Mouse (Mus musculus) subcutaneous adipose tissue, adult 2 months (tissue): ENCODE results near the gene Slc29a2. TPM values are rescaled to one million over a fixed set of nuclear protein-coding genes. Genes with fewer than 3 reads are reported as not detected.

Source experiments
- polyA plus RNA-seq: library from polyadenylated mRNA; depleted of rRNA; stranded (reverse); fragments of >200 nt; gene quantifications from 2 replicates; pipeline ENCODE4 v1.2.3, GENCODE M21; 2012; ENCODE audit warnings: low replicate concordance; rRNA removed

Slc29a2 gene
- polyA plus RNA-seq = 6.3 and 23.7 TPM in 2 replicates

DNA sequence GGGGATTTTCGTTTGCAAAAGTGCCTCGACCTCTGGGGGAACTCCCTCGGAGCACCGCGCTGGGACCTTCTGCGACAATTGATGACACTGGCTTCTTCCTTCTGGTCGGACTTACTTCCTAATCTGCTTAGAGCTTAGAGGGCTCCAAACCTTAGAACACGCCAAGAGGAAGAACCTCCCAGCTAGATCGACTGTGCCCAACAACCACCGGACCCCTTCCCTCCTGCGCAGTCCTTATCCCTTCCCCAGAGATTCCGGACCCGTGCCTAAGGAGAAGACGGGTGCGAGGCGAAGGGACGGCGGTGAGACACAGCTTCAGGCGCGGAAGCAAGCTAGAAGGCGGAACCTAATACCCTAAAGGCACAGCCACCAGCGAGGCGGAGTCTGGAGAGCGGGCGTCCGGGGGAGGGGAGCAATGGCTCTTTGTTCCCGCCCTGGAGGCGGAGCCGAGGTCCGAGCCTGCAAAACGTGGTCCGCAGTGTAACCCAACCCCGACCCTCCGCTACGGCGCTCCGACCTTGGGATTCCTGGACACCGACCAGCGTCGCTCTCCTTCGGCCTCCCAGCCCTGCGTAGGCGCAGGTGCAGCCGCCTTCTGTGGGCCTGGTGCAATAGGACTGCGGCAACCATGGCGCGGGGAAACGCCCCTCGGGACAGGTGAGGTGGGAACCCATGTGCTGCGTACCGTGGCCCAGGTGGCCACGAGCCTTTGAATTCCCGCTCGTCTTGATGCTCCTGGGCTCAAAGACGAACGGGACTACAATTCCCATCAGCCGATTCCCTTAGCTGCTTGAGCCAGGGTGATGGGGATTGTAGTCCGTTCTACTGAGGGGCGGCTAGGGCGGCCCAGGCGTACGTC is at the start of gene Slc29a2:
Gene Slc29a2 (plus strand): TSS at position 240 of the 859 bp plus-strand sequence.

DNA sequence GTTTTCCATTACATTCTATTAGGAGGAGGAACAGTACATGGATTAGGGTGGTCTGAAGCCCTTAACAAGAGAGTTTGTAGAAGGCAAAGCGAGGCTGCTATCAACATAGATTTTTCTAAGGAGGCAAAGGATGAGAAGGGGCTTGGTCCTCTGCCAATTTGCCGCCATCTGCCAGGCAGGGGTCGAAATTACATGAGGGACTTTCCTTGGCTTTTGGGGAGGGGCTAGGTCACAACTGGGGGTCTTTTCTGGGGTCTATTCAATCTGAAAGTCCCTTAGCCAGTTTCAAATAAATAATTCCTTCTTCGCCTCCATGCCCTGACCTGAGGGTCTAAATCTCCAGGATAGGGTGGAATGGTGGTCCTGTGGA is 33.4 kb upstream of the Slc29a2 start, which contains the start of gene Npas4:
Gene Npas4 (minus strand): TSS at position 61 of the 370 bp plus-strand sequence.

DNA sequence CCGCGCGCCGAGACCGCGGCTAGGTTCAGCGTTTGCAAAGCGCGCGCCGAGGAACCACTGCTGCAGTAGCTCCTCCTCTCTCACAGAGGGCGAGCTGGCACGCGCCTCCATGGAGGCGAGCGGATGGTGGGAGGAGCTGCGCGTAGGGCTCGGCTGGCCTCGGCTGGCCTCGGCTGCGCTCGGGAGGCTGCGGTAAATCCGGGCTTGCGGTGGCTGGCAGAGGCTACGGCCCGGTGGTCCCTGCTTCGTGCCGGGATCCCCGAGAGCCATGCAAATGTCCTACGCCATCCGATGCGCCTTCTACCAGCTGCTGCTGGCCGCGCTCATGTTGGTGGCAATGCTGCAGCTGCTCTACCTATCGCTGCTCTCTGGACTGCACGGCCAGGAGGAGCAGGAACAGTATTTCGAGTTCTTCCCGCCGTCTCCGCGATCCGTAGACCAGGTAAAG is 15.1 kb downstream of the Slc29a2 start, which contains the start of the genes B4gat1 and AC124502.3:
Gene B4gat1 (plus strand): TSS at position 118 of the 448 bp plus-strand sequence.
Gene AC124502.3 (plus strand): TSS at position 183 of the 448 bp plus-strand sequence.

DNA sequence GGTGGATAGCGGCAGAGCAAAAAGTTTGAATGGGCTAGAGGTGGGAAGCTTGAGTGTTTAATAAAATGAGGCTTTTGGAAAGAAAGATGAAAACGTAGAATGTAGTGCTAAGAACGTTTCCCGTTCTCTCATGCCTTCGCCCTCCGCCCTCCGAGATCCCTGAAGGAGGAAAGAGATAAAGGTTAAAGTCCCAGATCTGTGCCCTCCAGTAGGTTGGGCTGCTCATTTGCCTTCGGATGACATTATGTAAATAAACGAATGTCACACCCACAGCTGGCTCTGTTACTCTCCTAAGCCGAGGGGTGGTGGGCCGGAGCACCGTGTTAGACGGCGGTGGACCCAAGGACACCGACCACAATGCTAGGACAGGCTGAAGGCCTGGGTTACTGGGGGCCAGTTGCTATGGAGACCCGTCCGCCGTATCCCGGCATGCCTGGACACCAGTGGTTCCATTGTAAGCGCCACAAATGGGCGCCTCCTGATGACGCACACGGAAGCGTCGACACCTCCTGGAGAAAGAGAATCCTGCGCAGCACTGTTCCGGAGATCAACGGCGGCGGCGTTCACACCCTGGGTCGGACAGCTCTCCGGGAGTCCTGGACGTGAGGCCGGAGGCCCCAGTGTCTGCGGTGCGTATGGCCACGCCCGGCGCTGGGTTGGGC is 17.3 kb downstream of the Slc29a2 start, which contains the start of gene Brms1:
Gene Brms1 (plus strand): TSS at position 493 of the 662 bp plus-strand sequence.

DNA sequence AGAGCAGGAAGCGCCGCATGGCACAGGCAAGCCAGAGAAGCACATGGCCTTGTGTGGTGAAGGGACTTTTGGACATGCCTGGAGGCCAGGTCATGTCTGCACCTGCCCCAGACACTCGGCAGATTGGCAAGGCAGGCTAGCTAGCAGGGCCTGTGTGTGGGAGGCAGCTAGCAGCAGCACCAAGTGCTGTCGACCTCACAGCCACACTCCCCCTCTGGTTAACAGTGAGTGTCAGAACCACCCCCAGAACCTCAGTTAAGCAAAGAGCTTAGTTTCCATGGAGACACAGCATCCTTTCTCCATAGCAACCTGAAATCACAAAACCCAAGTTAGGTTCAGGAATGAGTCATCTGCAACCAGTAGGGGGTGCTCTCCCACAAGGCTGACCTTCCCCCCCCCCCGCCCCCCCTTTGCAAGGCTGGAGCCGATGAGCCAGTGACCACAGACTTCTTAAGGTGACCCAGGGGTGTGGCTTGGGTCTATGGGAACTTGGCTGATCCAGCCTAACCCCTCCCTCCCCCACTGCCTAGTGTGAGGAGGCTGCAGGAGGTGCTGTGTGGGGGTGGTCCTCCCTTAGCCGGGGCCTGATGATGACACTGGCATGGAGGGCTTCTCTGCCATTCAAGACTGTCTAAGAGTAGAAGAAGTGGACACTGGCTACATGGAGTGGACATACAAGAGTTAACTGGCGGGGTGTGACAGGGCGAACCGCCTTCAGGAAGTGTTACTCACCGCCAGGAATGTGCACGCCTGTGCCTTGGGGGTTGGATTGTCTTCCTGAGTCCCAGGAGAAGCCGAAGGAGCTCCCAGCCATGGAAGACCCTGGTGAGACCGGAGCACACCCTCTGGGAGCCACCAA is 26.6 kb downstream of the Slc29a2 start, which contains the start of gene Rin1:
Gene Rin1 (plus strand): TSS at position 435 of the 859 bp plus-strand sequence.

DNA sequence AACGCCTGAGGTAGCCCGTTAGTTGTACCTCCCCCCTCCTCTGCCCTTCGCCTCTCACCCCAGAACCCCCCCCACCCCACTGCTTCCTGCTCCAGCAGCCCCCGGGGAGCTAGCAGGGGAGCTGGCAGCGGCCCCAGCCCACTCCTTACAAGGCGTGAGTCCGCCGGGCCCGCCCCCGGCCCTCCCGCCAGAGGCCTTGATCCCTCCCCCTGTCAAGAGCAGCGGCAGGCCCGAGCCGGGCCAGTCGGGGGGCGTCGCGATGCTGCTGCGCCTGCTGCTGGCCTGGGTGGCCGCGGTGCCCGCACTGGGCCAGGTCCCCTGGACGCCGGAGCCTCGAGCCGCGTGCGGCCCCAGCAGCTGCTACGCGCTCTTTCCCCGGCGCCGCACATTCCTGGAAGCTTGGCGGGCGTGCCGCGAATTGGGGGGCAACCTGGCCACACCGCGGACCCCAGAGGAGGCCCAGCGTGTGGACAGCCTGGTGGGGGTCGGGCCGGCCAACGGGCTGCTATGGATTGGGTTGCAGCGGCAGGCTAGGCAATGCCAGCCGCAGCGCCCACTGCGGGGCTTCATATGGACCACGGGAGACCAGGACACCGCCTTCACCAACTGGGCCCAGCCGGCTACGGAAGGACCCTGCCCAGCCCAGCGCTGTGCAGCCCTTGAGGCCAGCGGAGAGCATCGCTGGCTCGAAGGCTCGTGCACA is 44.4 kb downstream of the Slc29a2 start, which contains the start of gene Cd248:
Gene Cd248 (plus strand): TSS at position 212 of the 703 bp plus-strand sequence.

Other genes starting within 250 kb of the Slc29a2 start
- 29.6 and 56.3 TPM in 2 replicates for gene Rbm4, start 230.0 kb upstream of the Slc29a2 start, polyA plus RNA-seq
- gene Gm21992, start 212.2 kb upstream of the Slc29a2 start, polyA plus RNA-seq = 11.3 and 18.0 TPM in 2 replicates
- 27.1 and 47.6 TPM in 2 replicates for gene Rbm14, start 212.2 kb upstream of the Slc29a2 start, polyA plus RNA-seq
- 46.5 and 55.3 TPM in 2 replicates for gene Ccs, start 184.5 kb upstream of the Slc29a2 start, polyA plus RNA-seq
- gene Ccdc87, start 184.5 kb upstream of the Slc29a2 start, polyA plus RNA-seq = 0.13 and 0.16 TPM in 2 replicates
- 105 and 179 TPM in 2 replicates for gene Ctsf, start 168.7 kb upstream of the Slc29a2 start, polyA plus RNA-seq
- 1.5 and 1.6 TPM in 2 replicates for gene Actn3, start 146.0 kb upstream of the Slc29a2 start, polyA plus RNA-seq
- gene Zdhhc24, start 145.2 kb upstream of the Slc29a2 start, polyA plus RNA-seq = 28.3 and 28.8 TPM in 2 replicates
- gene Bbs1, start 117.2 kb upstream of the Slc29a2 start, polyA plus RNA-seq = 4.1 and 7.4 TPM in 2 replicates
- gene Dpp3, start 95.6 kb upstream of the Slc29a2 start, polyA plus RNA-seq = 75.1 and 132 TPM in 2 replicates
- 5.9 and 11.0 TPM in 2 replicates for gene Peli3, start 80.7 kb upstream of the Slc29a2 start, polyA plus RNA-seq
- 32.2 and 40.6 TPM in 2 replicates for gene Mrpl11, start 61.7 kb upstream of the Slc29a2 start, polyA plus RNA-seq
- 1.3 and 12.3 TPM in 2 replicates for gene Npas4, start 33.5 kb upstream of the Slc29a2 start, polyA plus RNA-seq
- gene B4gat1, start 15.0 kb downstream of the Slc29a2 start, polyA plus RNA-seq = 47.3 and 48.9 TPM in 2 replicates
- gene AC124502.3, start 15.0 kb downstream of the Slc29a2 start, polyA plus RNA-seq = 0.40 and 0.49 TPM in 2 replicates
- 30.7 and 31.8 TPM in 2 replicates for gene Brms1, start 17.5 kb downstream of the Slc29a2 start, polyA plus RNA-seq
- gene Rin1, start 26.6 kb downstream of the Slc29a2 start, polyA plus RNA-seq = 7.9 and 14.8 TPM in 2 replicates
- 89.6 and 139 TPM in 2 replicates for gene Cd248, start 44.2 kb downstream of the Slc29a2 start, polyA plus RNA-seq
- 2.0 and 9.4 TPM in 2 replicates for gene Tmem151a, start 61.7 kb downstream of the Slc29a2 start, polyA plus RNA-seq
- 187 and 209 TPM in 2 replicates for gene Yif1a, start 64.7 kb downstream of the Slc29a2 start, polyA plus RNA-seq
- gene Cnih2, start 74.7 kb downstream of the Slc29a2 start, polyA plus RNA-seq = 0.57 and 4.0 TPM in 2 replicates
- gene Rab1b, start 83.2 kb downstream of the Slc29a2 start, polyA plus RNA-seq = 251 and 376 TPM in 2 replicates
- gene Klc2, start 94.7 kb downstream of the Slc29a2 start, polyA plus RNA-seq = 29.8 and 50.9 TPM in 2 replicates
- 23.2 and 41.8 TPM in 2 replicates for gene Pacs1, start 249.3 kb downstream of the Slc29a2 start, polyA plus RNA-seq